Mouse (Mus musculus) midbrain, embryonic 16.5 days (tissue): ENCODE measurements at regions not wholly inside any gene's neighbourhood (a gene's known extent, or its start where the extent isn't known, plus 50 kb on each side); places are given as distances from the start of the nearest gene placed in this dataset.

Experiments used
- ATAC-seq: fragments of 200-750 bp; cut with Nextera tagmentation; 2 replicates; pipeline ENCODE4 v1.8.0; 2017; ENCODE audit warnings: moderate TSS enrichment
- H3K27ac ChIP-seq: fragments of 300-500 bp; sonication (generic); 2 replicates; pipeline ENCODE4 v1.5.1; 2014; ENCODE audit warnings: mild to moderate bottlenecking, low read length, mixed read lengths
- H3K27me3 ChIP-seq: fragments of 300-500 bp; sonication (generic); 2 replicates; pipeline ENCODE4 v1.6.1; 2014; ENCODE audit warnings: low read depth, low read length, mixed read lengths; ENCODE audit not compliant: control insufficient read depth, insufficient read depth
- H3K36me3 ChIP-seq: fragments of 300-500 bp; sonication (generic); 2 replicates; pipeline ENCODE4 v1.6.1; 2014; ENCODE audit warnings: mild to moderate bottlenecking, low read length, moderate library complexity, mixed read lengths; ENCODE audit not compliant: control insufficient read depth, insufficient read depth
- H3K4me1 ChIP-seq: fragments of 300-500 bp; sonication (generic); 2 replicates; pipeline ENCODE4 v1.6.1; 2014; ENCODE audit warnings: mild to moderate bottlenecking, low read length, mixed read lengths; ENCODE audit not compliant: control insufficient read depth, insufficient read depth
- H3K4me2 ChIP-seq: fragments of 300-500 bp; sonication (generic); 2 replicates; pipeline ENCODE4 v1.6.1; 2014; ENCODE audit warnings: mild to moderate bottlenecking, low read length, mixed read lengths
- H3K4me3 ChIP-seq: fragments of 300-500 bp; sonication (generic); 2 replicates; pipeline ENCODE4 v1.5.1; 2014; ENCODE audit warnings: low read depth, mild to moderate bottlenecking, low read length, moderate library complexity, mixed read lengths
- H3K9ac ChIP-seq: fragments of 300-500 bp; sonication (generic); 2 replicates; pipeline ENCODE4 v1.6.1; 2014; ENCODE audit warnings: low read depth, low read length, mixed read lengths
- H3K9me3 ChIP-seq: fragments of 300-500 bp; sonication (generic); replicated peaks from 2 replicates; pipeline ENCODE4 v1.6.1; 2014; ENCODE audit warnings: mild to moderate bottlenecking, low read length, mixed read lengths; ENCODE audit not compliant: control insufficient read depth, poor library complexity, severe bottlenecking
- WGBS: fragments of 180-500 bp; shearing (Covaris S2); extraction: QIAGEN DNeasy Blood & Tissue Kit; methylation state at CpG from one replicate; pipeline ENCODE4 v1.1.7; 2014; 5-methylcytosine and 5-hydroxymethylcytosine counted together

DNA sequence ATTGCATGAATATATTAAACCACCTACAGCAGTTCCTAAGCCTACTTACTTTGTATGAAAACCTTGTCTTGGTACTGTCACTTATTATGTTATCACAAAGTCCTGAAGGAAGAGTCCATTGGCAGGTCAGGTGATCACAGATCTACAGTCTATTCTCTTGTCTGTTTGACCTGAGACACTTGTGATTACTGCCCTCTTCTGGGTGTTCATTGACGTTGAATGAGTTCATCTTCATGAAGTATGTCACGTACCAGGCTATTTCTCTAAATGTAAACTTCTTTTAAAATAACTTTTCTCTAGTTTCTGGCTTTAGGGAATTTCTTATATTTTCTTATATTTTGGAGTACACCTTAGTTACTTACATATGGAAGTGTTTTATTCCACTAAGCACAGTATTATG, 688.5 kb upstream of the Fat3 start:
- no peak for ATAC-seq
- Histone ChIP-seq H3K36me3 (no peaks in the 10 kb centered on the region), H3K27ac (no peak overlapping the region), H3K9ac (no peak overlapping the region), H3K9me3 (no peaks in the 10 kb centered on the region), H3K4me3 (no peak overlapping the region), H3K4me1 (no peaks in the 10 kb centered on the region), H3K4me2 (no peak overlapping the region), H3K27me3 (no peaks in the 10 kb centered on the region)
- WGBS: 85% methylated on average over 2 of the region's 2 CpGs

DNA sequence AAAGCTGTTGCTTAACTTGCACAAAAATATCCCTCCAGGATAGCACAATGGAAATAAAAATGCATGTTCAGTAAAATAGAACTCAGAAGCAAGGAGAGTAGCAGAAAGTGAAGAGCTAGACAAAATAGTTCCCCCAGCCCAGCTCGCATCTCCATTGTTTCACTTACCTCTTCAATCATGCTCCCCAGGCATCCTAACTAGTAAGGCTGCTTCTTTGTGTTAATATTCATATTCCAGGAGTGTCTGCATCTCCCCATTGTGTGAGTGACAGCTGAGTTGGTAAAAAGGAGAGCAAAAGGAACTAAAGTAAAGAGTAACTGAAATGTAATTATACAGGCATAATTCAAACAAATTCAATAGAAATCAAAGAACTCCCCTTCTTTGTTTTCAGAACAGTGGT, 667.1 kb upstream of the Fat3 start:
- Histone ChIP-seq H3K4me1 (no peaks in the 10 kb centered on the region), H3K9ac (no peak overlapping the region), H3K27me3 (no peaks in the 10 kb centered on the region), H3K9me3 (no peaks in the 10 kb centered on the region), H3K36me3 (no peaks in the 10 kb centered on the region), H3K4me2 (no peak overlapping the region), H3K4me3 (no peak overlapping the region), H3K27ac (no peak overlapping the region)
- 32% methylated on average over 1 of the region's 1 CpGs for WGBS
- no peak for ATAC-seq

DNA sequence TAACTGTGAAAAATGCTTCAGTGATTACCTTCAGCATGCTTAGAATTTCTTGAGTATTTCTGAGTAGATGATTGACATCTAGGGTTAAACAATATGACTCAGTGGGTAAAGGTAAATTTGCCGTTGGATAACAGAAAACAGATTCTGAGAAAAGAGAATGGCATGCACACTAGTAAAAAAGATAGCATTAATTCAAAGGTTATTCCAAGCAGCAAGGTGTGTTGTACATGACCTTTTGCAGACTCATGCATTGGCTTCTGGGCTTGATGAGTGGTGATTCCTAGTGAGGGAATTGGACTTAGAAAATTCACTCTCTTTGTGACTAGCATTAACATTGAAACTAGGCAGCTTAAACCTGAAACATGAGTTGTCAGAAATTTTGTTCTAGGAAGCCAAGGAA, 665.2 kb upstream of the Fat3 start:
- Histone ChIP-seq H3K4me2 (no peak overlapping the region), H3K27me3 (no peaks in the 10 kb centered on the region), H3K9ac (no peak overlapping the region), H3K4me1 (no peaks in the 10 kb centered on the region), H3K9me3 (no peaks in the 10 kb centered on the region), H3K27ac (no peak overlapping the region), H3K4me3 (no peak overlapping the region), H3K36me3 (no peaks in the 10 kb centered on the region)
- ATAC-seq: no peak
- 86% methylated on average over 1 of the region's 1 CpGs for WGBS

- ATAC-seq: no peak
- Histone ChIP-seq H3K9me3 (no peaks in the 10 kb centered on the region), H3K4me2 (no peak overlapping the region), H3K27me3 (no peaks in the 10 kb centered on the region), H3K9ac (no peak overlapping the region), H3K36me3 (no peaks in the 10 kb centered on the region), H3K27ac (no peak overlapping the region), H3K4me3 (no peak overlapping the region), H3K4me1 (no peaks in the 10 kb centered on the region)
- 68% methylated on average over 5 of the region's 5 CpGs for WGBS
These were observed 657.6 kb upstream of the Fat3 start for GRCm38 (mm10) chr9:17158481-17159366.

DNA sequence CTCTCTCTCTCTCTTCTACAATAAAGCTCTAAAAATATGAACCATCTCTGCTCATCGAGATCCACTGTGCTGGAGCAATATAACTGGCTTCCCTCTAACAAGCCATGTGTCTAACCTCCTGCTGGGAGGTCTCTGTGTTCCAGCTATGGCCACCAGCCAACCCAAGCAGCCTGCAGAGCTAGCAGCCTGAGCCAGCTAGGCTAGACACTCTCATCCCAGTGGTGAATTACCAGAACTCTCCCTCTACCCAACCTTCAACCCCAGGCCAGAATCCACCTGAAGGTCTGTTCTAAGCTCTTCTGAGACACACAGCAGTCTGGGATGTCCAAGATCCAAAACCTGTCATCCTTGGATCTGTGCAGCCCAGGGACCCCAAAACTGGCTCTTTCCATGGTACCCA, 651.3 kb upstream of the Fat3 start:
- Histone ChIP-seq H3K9ac (no peak overlapping the region), H3K4me3 (no peak overlapping the region), H3K36me3 (no peaks in the 10 kb centered on the region), H3K4me2 (no peak overlapping the region), H3K4me1 (no peaks in the 10 kb centered on the region), H3K9me3 (no peaks in the 10 kb centered on the region), H3K27me3 (no peaks in the 10 kb centered on the region), H3K27ac (no peak overlapping the region)
- ATAC-seq: no peak
- 96% methylated on average over 1 of the region's 1 CpGs for whole genome bisulfite sequencing

DNA sequence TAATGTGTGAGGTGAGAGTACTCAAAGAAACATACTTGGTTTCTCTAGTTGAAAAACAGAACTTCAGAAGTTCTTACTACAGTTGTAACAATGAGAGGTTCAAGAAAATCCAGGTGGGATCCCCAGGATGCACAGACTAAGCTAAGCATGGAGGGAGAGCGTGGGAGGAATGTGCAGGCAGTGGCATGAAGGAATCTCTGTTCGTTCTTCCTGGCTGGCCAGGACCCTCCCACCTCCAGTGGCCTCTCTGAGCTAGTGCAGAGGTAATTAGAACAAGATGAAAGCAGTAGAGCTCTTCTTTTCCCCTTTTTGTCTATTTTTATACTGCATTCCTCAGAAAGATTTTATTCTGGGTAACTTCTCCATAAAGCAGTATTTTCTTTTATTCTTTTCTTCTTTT, 648.3 kb upstream of the Fat3 start:
- H3K27me3 ChIP-seq: no peaks in the 10 kb centered on the region
- no peak overlapping the region for H3K27ac ChIP-seq
- no peak for ATAC-seq
- 68% methylated on average over 2 of the region's 2 CpGs for WGBS
- H3K4me1 ChIP-seq: no peaks in the 10 kb centered on the region
- no peak overlapping the region for H3K9ac ChIP-seq
- no peaks in the 10 kb centered on the region for H3K9me3 ChIP-seq
- H3K4me2 ChIP-seq: no peak overlapping the region
- no peaks in the 10 kb centered on the region for H3K36me3 ChIP-seq
- H3K4me3 ChIP-seq: no peak overlapping the region
